Mouse (Mus musculus): ENCODE results near the gene Idi2. TPM values are rescaled to one million over a fixed set of nuclear protein-coding genes. Genes with fewer than 3 reads are reported as not detected.
"Not testable (repeated sequence)": the region's sequence is repeated elsewhere in the genome, so short reads cannot be mapped to it uniquely, and the experiment has no call there.

The Idi2 gene
- polyA plus RNA-seq, 1 experiment from 2014 or later, result not detected

DNA sequence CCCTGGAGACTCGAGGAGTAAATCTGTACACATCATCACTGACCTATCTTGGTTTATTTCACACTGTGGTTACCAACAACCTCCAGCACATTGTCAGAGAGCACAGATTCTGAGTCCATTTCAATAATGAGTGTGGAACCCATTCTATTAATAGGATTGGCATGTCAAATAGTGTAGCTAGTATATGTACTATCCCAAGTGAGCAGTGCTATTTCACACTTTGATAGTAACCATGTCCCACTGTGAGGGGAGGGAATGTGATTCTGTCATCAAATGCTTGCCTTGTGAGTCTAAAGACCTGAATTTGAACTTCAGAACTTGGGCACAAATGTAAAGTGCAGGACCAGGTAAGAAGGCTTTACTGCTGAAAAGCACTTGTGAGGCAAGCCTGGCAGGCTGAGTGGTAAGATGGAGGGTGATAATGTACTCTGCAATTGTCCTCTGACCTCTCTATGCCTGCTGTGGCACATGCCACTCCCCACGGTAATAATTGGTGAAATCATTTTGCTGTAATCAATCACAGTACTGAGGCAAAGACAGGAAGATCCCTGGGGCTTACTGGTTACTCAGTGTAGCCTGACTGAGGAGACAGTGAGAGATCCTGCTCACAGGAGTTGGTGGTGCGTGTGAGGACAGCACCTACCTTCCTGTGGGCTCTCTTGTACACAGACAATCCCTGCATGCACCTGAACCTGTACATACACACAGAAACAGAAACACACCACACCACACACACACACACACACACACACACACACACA, 8.6 kb downstream of the Idi2 start:
- H3K4me1 ChIP-seq; H3K9me3 ChIP-seq; H3K4me3 ChIP-seq; H3K27me3 ChIP-seq (replicated peaks; ENCODE audit: low read depth, poor library complexity, severe bottlenecking); H3K27ac ChIP-seq (replicated peaks); H3K36me3 ChIP-seq (replicated peaks); DNase-seq (ENCODE audit: low spot score): not testable (repeated sequence)
- WGBS, result 64% methylated on average over 3 of the region's 3 CpGs

DNA sequence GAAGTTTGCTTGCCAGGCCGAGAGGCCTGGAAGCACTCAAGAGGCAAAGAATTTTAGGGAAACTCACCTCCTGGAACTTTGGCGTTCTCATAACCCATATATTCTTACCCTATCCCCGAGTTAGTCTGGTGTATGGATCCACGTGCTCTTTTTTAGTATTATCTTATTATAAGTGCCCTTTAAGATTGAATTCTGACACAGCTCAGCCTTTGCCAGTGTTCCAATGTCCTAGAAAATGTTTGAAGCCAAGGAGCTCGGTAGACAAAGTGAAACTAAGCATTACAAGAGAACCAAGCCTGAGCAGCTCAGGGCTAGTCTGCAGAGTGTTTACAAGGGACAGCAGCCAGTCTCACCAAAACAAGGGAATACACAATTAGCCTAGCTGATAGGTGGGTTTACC, 9.6 kb downstream of the Idi2 start:
- not testable (repeated sequence) for H3K27me3 ChIP-seq (replicated peaks; ENCODE audit: low read depth, poor library complexity, severe bottlenecking); DNase-seq (ENCODE audit: low spot score); H3K4me1 ChIP-seq; H3K9me3 ChIP-seq; H3K4me3 ChIP-seq; H3K27ac ChIP-seq (replicated peaks)
- 32% methylated on average over 5 of the region's 5 CpGs for WGBS
- peaks cover 15% of the 10 kb centered on the region for H3K36me3 ChIP-seq (replicated peaks)

DNA sequence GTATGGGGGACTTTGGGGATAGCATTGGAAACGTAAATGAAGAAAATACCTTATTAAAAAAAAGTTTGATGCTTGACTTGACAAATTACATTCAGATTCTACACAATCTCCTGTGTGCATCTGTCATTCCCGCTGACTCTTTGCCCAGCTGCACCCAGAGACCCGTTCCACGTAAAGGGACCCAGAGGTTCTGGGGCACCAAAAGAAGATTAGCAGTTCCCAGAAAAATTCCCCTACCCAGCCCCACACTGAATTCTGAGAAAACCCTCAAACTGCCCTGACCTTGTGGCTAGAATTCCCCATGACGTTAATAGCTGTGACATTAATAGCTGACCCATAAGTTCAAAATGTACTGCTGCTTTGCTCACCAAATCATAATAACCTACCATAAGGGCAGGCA, 12.6 kb downstream of the Idi2 start:
- no peaks in the 10 kb centered on the region for H3K9me3 ChIP-seq
- H3K27ac ChIP-seq (replicated peaks), result no peak overlapping the region
- H3K4me1 ChIP-seq, result no peaks in the 10 kb centered on the region
- H3K36me3 ChIP-seq (replicated peaks), result peaks cover 44% of the 10 kb centered on the region
- no peaks in the 10 kb centered on the region for H3K27me3 ChIP-seq (replicated peaks; ENCODE audit: low read depth, poor library complexity, severe bottlenecking)
- no peak for DNase-seq (ENCODE audit: low spot score)
- 92% methylated on average over 5 of the region's 5 CpGs for WGBS
- no peak overlapping the region for H3K4me3 ChIP-seq

DNA sequence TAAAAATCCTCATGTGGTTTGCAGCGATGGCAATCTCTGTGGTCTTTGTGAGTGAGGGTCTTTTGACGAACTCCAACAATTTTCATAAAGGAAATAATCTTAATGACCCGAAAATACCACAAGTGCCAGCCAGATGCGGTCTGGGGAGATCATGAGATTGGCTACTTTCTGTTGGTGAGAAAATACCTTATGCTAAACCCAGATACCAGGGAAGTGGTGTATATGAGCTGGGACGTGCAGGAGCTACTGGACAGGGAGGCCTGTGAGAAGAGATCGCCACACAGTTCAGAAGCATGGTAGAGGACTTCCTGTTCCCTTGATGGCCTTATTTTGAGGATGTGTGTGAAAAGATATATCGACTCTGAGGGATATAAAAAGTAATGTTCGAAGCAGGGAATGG, 15.1 kb downstream of the Idi2 start:
- Histone ChIP-seq H3K27ac (replicated peaks) (no peak overlapping the region), H3K27me3 (replicated peaks; ENCODE audit: low read depth, poor library complexity, severe bottlenecking) (no peaks in the 10 kb centered on the region), H3K36me3 (replicated peaks) (peaks cover 68% of the 10 kb centered on the region), H3K4me1 (no peaks in the 10 kb centered on the region), H3K9me3 (no peaks in the 10 kb centered on the region), H3K4me3 (no peak overlapping the region)
- 93% methylated on average over 8 of the region's 8 CpGs for WGBS
- no peak for DNase-seq (ENCODE audit: low spot score)

DNA sequence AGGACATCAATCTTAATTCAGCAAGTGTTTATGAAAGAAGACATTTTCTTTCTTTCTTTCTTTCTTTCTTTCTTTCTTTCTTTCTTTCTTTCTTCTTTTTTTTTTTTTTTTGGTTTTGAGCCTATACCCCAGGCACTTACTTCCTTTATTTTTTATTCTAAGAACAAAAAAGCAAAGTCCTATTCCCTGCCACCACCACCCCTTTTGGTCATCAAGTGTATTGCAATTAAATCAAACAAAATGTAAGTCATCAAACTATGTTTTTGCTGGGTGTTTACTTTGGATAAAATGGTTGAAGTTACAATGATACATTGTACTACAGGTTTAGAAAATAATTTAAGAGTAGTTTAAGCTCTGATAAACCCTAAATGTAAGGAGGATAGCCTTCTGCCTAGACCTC, 19.7 kb downstream of the Idi2 start:
- Histone ChIP-seq H3K36me3 (replicated peaks) (peaks cover 99% of the 10 kb centered on the region), H3K4me1 (no peaks in the 10 kb centered on the region), H3K9me3 (no peaks in the 10 kb centered on the region), H3K27me3 (replicated peaks; ENCODE audit: low read depth, poor library complexity, severe bottlenecking) (no peaks in the 10 kb centered on the region), H3K27ac (replicated peaks) (no peak overlapping the region), H3K4me3 (no peak overlapping the region)
- no peak for DNase-seq (ENCODE audit: low spot score)

DNA sequence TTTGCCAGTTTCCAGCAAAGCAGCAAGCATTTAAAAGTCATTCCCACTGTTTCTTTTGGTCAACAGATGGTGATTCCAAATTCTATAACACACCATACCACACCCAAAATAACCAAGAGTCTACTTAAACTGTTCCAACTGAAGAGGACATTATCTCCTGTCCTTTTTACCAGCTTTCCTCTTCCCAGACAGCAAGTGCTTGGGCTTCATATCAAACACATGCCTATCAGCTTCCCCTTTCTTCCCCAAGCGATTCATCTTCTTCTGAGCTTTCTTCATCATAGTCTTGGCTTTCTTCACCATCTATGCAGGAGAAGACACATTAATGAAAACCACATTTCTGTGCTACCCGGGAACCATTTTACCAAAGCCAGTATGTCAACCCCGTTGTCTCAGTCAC, 20.3 kb downstream of the Idi2 start:
- Histone ChIP-seq H3K4me3 (no peak overlapping the region), H3K9me3 (no peaks in the 10 kb centered on the region), H3K27me3 (replicated peaks; ENCODE audit: low read depth, poor library complexity, severe bottlenecking) (no peaks in the 10 kb centered on the region), H3K36me3 (replicated peaks) (peaks cover 99% of the 10 kb centered on the region), H3K27ac (replicated peaks) (no peak overlapping the region), H3K4me1 (no peaks in the 10 kb centered on the region)
- DNase-seq (ENCODE audit: low spot score), result no peak
- WGBS, result 93% methylated on average over 3 of the region's 3 CpGs

DNA sequence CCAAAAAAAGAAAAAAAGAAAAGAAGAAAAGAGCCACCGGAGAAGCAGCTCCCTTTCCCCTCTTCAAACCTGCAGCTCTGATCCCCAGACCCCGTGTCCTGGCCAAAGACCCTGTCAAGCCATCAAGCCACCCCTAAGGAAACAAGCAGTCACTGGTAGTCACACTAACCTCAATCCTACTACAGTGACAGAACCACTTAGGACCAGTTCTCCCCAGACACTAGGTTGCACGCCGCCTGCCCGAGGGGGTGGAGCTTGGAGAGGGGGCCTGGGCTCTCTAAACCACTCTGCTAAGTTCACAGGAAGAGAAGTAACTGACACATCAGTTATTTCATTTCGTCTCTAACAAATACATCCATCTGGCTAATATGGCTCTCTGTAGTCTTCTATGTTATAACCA, 39.6 kb downstream of the Idi2 start:
- Histone ChIP-seq H3K27me3 (replicated peaks; ENCODE audit: low read depth, poor library complexity, severe bottlenecking) (no peaks in the 10 kb centered on the region), H3K4me3 (no peak overlapping the region), H3K36me3 (replicated peaks) (peaks cover 54% of the 10 kb centered on the region), H3K4me1 (peaks cover 17% of the 10 kb centered on the region), H3K9me3 (no peaks in the 10 kb centered on the region), H3K27ac (replicated peaks) (no peak overlapping the region)
- DNase-seq (ENCODE audit: low spot score), result no peak
- 92% methylated on average over 6 of the region's 6 CpGs for WGBS

DNA sequence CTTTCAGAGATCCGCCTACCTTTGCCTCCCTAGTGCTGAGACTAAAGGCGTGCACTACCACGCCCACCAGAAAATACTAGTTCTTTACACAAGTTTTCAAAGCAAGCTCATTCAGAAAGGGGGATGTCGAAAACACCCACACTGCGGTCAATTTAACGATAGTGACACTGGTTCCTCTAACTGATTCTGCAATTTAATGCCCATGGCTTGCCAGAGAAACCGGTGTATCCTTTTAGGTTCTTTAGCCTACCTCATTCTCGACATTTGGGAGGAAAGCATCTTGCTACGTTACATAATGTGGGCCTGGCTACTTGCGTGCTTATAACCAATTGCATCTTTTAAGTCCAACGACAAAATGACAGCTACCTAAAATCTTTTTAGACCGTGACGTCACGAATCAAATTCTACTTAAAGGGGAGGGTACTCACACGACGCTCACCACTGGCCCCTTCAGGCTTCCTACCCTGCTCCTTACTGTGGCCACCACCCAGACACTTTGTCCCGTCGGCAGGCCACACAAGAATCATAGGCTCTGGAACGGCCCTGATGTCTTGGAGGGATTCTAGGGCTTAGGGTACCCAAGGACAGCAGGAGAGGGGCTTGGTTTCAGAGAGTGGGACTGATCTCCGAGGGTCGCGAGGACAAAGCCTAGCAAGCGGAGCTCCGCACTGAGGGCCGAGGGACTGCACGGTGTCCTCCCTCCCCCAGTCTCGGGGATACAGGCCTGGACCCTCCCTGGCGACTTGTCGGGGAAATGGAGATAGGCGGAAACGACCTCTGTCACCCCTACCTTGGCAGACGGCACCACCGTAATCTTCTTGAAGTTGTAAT, 42.7 kb downstream of the Idi2 start:
- no peak for DNase-seq (ENCODE audit: low spot score)
- Histone ChIP-seq H3K36me3 (replicated peaks) (peaks cover 23% of the 10 kb centered on the region), H3K4me3 (peak overlapping the region; percentile 98), H3K4me1 (peaks cover 17% of the 10 kb centered on the region), H3K27me3 (replicated peaks; ENCODE audit: low read depth, poor library complexity, severe bottlenecking) (no peaks in the 10 kb centered on the region), H3K9me3 (no peaks in the 10 kb centered on the region), H3K27ac (replicated peaks) (peak overlapping the region; percentile 89)
- 4% methylated on average over 33 of the region's 33 CpGs for WGBS

DNA sequence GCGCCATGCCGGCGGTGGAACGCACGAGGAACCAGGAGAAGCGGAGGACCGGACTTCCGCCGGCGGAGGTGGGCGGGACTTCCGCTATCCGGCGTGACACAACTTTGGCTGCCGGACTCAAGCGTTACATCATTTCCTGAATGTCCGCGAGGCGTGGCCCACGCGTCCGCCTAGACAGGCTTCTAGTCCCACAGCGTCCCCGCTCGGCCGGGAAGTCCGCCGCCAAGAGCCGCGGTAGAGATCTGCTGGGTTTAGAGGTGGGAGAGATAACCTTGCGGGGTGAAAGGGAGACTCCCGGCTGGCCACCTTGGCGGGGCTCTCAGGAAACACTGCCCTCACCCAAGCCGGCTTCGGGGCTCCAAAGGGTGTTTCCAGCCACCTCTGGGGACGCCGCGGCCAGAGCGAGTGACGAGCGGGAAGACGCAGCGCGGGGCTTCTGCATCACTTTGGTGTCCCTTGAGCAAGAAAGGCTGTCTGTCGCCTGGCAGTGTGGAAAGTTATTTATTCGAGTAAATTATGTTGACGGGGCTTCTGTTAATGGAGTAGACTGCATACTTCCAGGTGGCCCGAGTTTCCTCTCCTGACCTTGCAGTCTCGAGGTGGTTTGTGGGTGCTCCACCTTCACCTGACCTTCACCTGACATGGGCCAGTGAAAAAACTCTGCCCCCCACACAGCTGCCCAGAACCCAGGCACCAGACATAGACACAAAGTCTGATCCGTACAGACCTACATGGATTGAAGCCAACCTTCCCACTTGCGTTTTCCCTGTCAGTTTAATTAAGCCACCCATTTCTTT, 43.5 kb downstream of the Idi2 start, which contains the start of gene Gtpbp4:
Gene Gtpbp4 (minus strand): TSS at position 94 of the 797 bp plus-strand sequence.
- no peaks in the 10 kb centered on the region for H3K27me3 ChIP-seq (replicated peaks; ENCODE audit: low read depth, poor library complexity, severe bottlenecking)
- peak within 1 kb of the TSS; percentile 98 for H3K4me3 ChIP-seq
- no peaks in the 10 kb centered on the region for H3K9me3 ChIP-seq
- peaks cover 17% of the 10 kb centered on the region for H3K4me1 ChIP-seq
- under 1% methylated on average over 51 of the region's 51 CpGs for WGBS
- DNase-seq (ENCODE audit: low spot score), result peak; percentile 97
- H3K27ac ChIP-seq (replicated peaks), result peak within 1 kb of the TSS; percentile 89
- peaks cover 16% of the 10 kb centered on the region for H3K36me3 ChIP-seq (replicated peaks)

DNA sequence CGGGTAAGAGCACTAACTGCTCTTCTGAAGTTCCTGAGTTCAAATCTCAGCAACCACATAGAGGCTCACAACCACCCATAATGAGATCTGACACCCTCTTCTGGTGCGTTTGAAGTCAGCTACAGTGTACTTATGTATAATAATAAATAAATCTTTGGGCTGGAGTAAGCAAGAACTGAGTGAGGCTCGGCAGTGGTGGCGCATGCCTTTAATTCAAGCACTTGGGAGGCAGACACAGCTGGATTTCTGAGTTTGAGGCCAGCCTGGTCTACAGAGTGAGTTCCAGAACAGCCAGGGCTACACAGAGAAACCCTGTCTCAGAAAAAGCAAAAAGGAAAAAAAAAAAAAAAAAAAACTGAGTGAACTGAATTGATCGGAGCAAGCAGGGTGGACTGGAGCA, 44.6 kb downstream of the Idi2 start:
- not testable (repeated sequence) for H3K9me3 ChIP-seq; DNase-seq (ENCODE audit: low spot score); H3K4me3 ChIP-seq; H3K27me3 ChIP-seq (replicated peaks; ENCODE audit: low read depth, poor library complexity, severe bottlenecking); H3K36me3 ChIP-seq (replicated peaks); H3K27ac ChIP-seq (replicated peaks)
- WGBS, result 88% methylated on average over 5 of the region's 5 CpGs
- peaks cover 17% of the 10 kb centered on the region for H3K4me1 ChIP-seq

DNA sequence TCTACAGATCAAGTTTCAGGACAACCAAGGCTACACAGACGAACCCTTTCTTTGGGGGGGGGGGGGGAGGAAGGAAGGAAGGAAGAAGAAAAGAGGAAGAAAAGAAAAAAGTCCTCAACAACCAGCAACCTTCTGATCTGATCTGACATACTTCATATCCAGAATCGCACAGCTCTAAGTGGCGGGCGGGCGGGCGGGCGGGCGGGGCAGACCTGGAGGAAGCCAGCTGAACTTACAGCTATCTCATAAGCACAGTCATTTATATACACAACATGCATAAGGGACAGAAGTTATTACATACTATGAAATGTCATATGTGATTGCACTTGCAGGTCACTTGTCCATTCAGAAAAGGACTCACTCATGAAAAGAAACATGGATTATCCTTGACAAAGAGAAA, 46.8 kb downstream of the Idi2 start:
- H3K4me1 ChIP-seq, result peaks cover 12% of the 10 kb centered on the region
- no peaks in the 10 kb centered on the region for H3K36me3 ChIP-seq (replicated peaks)
- no peaks in the 10 kb centered on the region for H3K27me3 ChIP-seq (replicated peaks; ENCODE audit: low read depth, poor library complexity, severe bottlenecking)
- DNase-seq (ENCODE audit: low spot score), result no peak
- no peak overlapping the region for H3K4me3 ChIP-seq
- H3K9me3 ChIP-seq, result no peaks in the 10 kb centered on the region
- no peak overlapping the region for H3K27ac ChIP-seq (replicated peaks)
- 89% methylated on average over 8 of the region's 8 CpGs for WGBS

DNA sequence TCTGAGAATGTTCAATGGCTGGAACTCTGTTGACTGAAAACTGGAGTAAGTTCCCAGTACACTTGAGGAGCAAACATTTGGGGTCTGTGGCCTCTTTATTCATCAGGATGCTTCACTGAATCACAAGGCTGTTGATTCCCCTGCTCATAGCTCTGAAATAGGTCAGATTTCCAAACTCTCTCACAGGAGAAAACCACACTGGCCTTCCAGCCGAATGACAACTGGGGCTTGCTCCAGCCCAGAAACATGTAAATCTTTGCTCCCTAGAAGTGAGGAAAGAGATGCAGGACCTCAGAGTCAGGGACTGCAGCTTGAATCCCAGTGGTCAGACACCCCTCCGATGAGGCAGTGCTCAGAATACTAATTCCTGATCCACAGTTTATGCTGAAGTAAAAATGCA, 50.6 kb downstream of the Idi2 start:
- no peak for DNase-seq (ENCODE audit: low spot score)
- Histone ChIP-seq H3K4me1 (no peaks in the 10 kb centered on the region), H3K27me3 (replicated peaks; ENCODE audit: low read depth, poor library complexity, severe bottlenecking) (no peaks in the 10 kb centered on the region), H3K4me3 (no peak overlapping the region), H3K27ac (replicated peaks) (no peak overlapping the region), H3K36me3 (replicated peaks) (no peaks in the 10 kb centered on the region), H3K9me3 (no peaks in the 10 kb centered on the region)
- 82% methylated on average over 2 of the region's 2 CpGs for WGBS

Measured in embryonic facial prominence, embryonic 10.5 days (tissue).